ENCODE assay signal across 9 mouse cellular contexts in the genomic region with DNA sequence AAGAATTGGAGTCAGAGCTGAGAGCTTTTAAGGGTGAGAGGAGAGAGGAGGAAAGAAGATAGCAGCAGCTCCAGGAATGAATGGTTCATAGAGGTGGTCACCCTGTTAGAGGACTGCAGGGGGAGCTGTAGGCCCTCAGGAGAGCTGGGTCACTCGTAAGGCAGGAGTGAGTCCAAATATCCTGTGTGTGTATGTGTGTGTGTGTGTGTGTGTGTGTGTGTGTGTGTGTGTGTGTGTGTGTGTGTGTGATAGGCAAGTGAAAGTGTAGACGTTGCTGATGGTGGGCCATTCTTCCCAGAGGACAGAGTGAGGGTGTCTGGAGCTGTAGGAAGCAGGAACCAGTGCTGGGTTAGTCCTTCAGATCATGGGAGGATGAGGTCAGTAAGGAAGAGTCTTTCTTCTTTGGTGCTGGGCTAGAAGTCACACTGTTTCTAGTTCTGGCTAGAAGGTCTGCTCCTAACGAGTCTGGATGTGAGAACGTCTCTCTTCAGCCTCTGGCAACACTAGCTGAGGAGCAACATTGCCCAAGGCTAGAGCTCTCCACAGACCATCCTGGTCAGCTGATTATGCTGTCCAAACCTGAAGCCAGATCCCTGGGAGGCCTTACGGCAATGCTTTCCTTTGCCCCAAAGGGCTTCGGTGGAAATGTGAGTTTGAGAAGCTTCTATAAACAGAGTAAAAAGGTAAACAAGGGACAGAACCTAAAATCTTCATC.
DNase-seq lines count a peak whose midpoint lies in the region; ATAC-seq and TF ChIP-seq lines count a peak whose summit lies in the region.
"Had no signal": no experiment of that assay in that cellular context is flagged by ENCODE, and none has a peak within 500 bp of the region (broad histone marks: within the 10 kb centered on the region; RNA-seq: fewer than 3 reads in every experiment).

No protein-coding gene starts in this region.

- intact Hi-C loops in left cerebral cortex, adult 2 months (cut with DNase I), result loop anchor here (10.0 kb wide), 1 partner anchor 402 kb away; no protein-coding TSS in a partner anchor

- H3K27ac ChIP-seq in left cerebral cortex, adult 2 months, result no peak overlapping the region
- no peak overlapping the region for H3K27ac ChIP-seq in lung, embryonic 14.5 days (ENCODE audit: low read depth)
- H3K27ac ChIP-seq in thymus, adult 2 months (ENCODE audit: control insufficient read depth, insufficient read depth, low read length), result no peak overlapping the region
- H3K27ac ChIP-seq: lung, embryonic 15.5 days had no signal

- H3K36me3 ChIP-seq in G1E (replicated peaks), result no peaks in the 10 kb centered on the region
- no peaks in the 10 kb centered on the region for H3K36me3 ChIP-seq in lung, embryonic 14.5 days (ENCODE audit: insufficient read depth)
- no peaks in the 10 kb centered on the region for H3K36me3 ChIP-seq in thymus, adult 2 months (ENCODE audit: control insufficient read depth, insufficient read depth, low read length)
- H3K36me3 ChIP-seq: lung, embryonic 15.5 days had no signal

- H3K4me1 ChIP-seq in G1E (ENCODE audit: insufficient read depth, low read depth, low read length), result peaks cover 20% of the 10 kb centered on the region
- H3K4me1 ChIP-seq in lung, embryonic 14.5 days (ENCODE audit: insufficient read depth), result no peaks in the 10 kb centered on the region
- H3K4me1 ChIP-seq in thymus, adult 2 months (replicated peaks; ENCODE audit: control insufficient read depth, insufficient read depth, low read length), result peaks cover 7% of the 10 kb centered on the region
- H3K4me1 ChIP-seq: lung, embryonic 15.5 days had no signal

- no peak for TF ChIP-seq POLR2A in thymus, adult 2 months (IDR thresholded peaks at IDR 0.05; ENCODE audit: control insufficient read depth, extremely low read depth, insufficient read depth, low read length, poor library complexity)

- H3K4me3 ChIP-seq in left cerebral cortex, adult 2 months, result no peak overlapping the region
- H3K4me3 ChIP-seq in G1E (ENCODE audit: low read depth, low read length), result no peak overlapping the region
- no peak overlapping the region for H3K4me3 ChIP-seq in lung, embryonic 14.5 days (ENCODE audit: low read depth, low read length)
- no peak overlapping the region for H3K4me3 ChIP-seq in thymus, adult 2 months (ENCODE audit: control insufficient read depth, insufficient read depth, low read length)
- H3K4me3 ChIP-seq: lung, embryonic 15.5 days had no signal

- H3K9ac ChIP-seq in lung, embryonic 14.5 days, result no peak overlapping the region
- H3K9ac ChIP-seq: lung, embryonic 15.5 days had no signal

- 41% methylated on average over 6 of the region's 6 CpGs for WGBS in lung, embryonic 14.5 days
- 77% methylated on average over 6 of the region's 6 CpGs for WGBS in thymus, adult 2 months

- peak; percentile 65; the same call in 1 of the 2 replicates for ATAC-seq in G1E (ENCODE audit: extremely low read depth, insufficient number of reproducible peaks, low FRiP score, poor library complexity, severe bottlenecking)
- peak; percentile 52 to 72; a peak in 2 of 4 replicates for ATAC-seq in hematopoietic stem cell, adult 5-6 weeks (replicated peaks in 1 of 2; ENCODE audit: insufficient read depth in 1 of 2, low FRiP score in 2 of 2, low TSS enrichment in 1 of 2, low read depth in 1 of 2, poor library complexity in 2 of 2, severe bottlenecking in 2 of 2)
- ATAC-seq in lung, embryonic 14.5 days (ENCODE audit: insufficient read depth), result no peak

- H3K4me2 ChIP-seq in lung, embryonic 14.5 days, result no peak overlapping the region
- H3K4me2 ChIP-seq: lung, embryonic 15.5 days had no signal

- no peak for DNase-seq in left cerebral cortex, adult 2 months (ENCODE audit: extremely low spot score in 1 of 2, low spot score in 2 of 2)
- no peak for DNase-seq in left cerebral cortex, adult 8-10 months (ENCODE audit: low spot score in 2 of 2)
- peak; percentile 38 for DNase-seq in G1E (ENCODE audit: low spot score)
- DNase-seq in cerebellum, adult 8-10 months, result peak; percentile 79
- peak; percentile 37 for DNase-seq in lung, embryonic 14.5 days
- no peak for DNase-seq in thymus, adult 2 months
- DNase-seq in gastrocnemius, postnatal 10 days, result no peak

- peaks cover 9% of the 10 kb centered on the region; the same call in 1 of the 2 replicates for H3K27me3 ChIP-seq in G1E (ENCODE audit: insufficient read depth, low read length)
- H3K27me3 ChIP-seq in lung, embryonic 14.5 days (ENCODE audit: insufficient read depth, low read length), result no peaks in the 10 kb centered on the region
- H3K27me3 ChIP-seq in thymus, adult 2 months (ENCODE audit: control insufficient read depth, insufficient read depth, low read length), result no peaks in the 10 kb centered on the region
- H3K27me3 ChIP-seq: lung, embryonic 15.5 days had no signal

- no peaks in the 10 kb centered on the region for H3K9me3 ChIP-seq in G1E (replicated peaks)
- H3K9me3 ChIP-seq in lung, embryonic 14.5 days (ENCODE audit: low read depth, low read length), result no peaks in the 10 kb centered on the region
- H3K9me3 ChIP-seq: lung, embryonic 15.5 days had no signal

- peak; percentile 40 for TF ChIP-seq CTCF in left cerebral cortex, adult 2 months (IDR thresholded peaks at IDR 0.05)
- no peak for TF ChIP-seq CTCF in G1E (IDR thresholded peaks at IDR 0.05; ENCODE audit: low read depth, low read length)
- TF ChIP-seq CTCF in lung, embryonic 14.5 days (IDR thresholded peaks at IDR 0.05; ENCODE audit: low read depth), result peak; percentile 52
- TF ChIP-seq CTCF in thymus, adult 2 months (IDR thresholded peaks at IDR 0.05; ENCODE audit: borderline replicate concordance, control insufficient read depth, extremely low read depth, insufficient read depth, low read length, poor library complexity), result no peak

Comparison
In these comparisons a context has a peak if more than half of its experiments do, and no peak if none do; other contexts are left out.
1. DNase-seq: peak in G1E (single experiment), cerebellum, adult 8-10 months (single experiment) and lung, embryonic 14.5 days (single experiment); none in left cerebral cortex, adult 2 months (0 of 2), left cerebral cortex, adult 8-10 months (0 of 2), thymus, adult 2 months (single experiment) and gastrocnemius, postnatal 10 days (single experiment).
2. CTCF ChIP-seq: peak in left cerebral cortex, adult 2 months (single experiment) and lung, embryonic 14.5 days (single experiment); none in G1E (single experiment) and thymus, adult 2 months (single experiment).